Mouse (Mus musculus): ENCODE data around the gene Hist1h3h. TPM values are rescaled to one million over a fixed set of nuclear protein-coding genes. Genes with fewer than 3 reads are reported as not detected.

Hist1h3h gene
- total and polyA plus RNA-seq, 3 experiments: 18.6 to 1,657 (median 21.7) TPM

GRCm38 (mm10) chr13:21722993-21723836 is 5.8 kb downstream of the Hist1h3h start:
- H3K27ac ChIP-seq (ENCODE audit: insufficient read depth, low read depth): no peak overlapping the region
- no peaks in the 10 kb centered on the region for H3K27me3 ChIP-seq (replicated peaks)
- H3K9me3 ChIP-seq (replicated peaks; ENCODE audit: low read length): no peaks in the 10 kb centered on the region
- H3K4me3 ChIP-seq (replicated peaks in 1 of 3; ENCODE audit: low read depth in 2 of 3, low read length in 2 of 3, poor library complexity in 1 of 3): no peak overlapping the region
- TF ChIP-seq SIN3A (IDR thresholded peaks at IDR 0.05; ENCODE audit: low read length): no peak
- TF ChIP-seq ZKSCAN1 (IDR thresholded peaks at IDR 0.05; ENCODE audit: borderline replicate concordance, low read depth, low read length): no peak
- peak in 1 of 2 experiments; percentile 48; a peak in 2 of 4 replicates for TF ChIP-seq CTCF (conservative IDR thresholded peaks at IDR 0.05 in 1 of 2, IDR thresholded peaks at IDR 0.05 in 1 of 2; ENCODE audit: low read depth in 2 of 2, low read length in 2 of 2)
- 0 out of 2 replicates have a peak, but pooled peaks have one; percentile 5 for TF ChIP-seq TBP (conservative IDR thresholded peaks at IDR 0.05; ENCODE audit: low read depth, low read length)
- no peak for TF ChIP-seq JUND (conservative IDR thresholded peaks at IDR 0.05; ENCODE audit: low read depth, low read length)
- peak; percentile 55; the same call in 1 of the 2 replicates for TF ChIP-seq CHD1 (IDR thresholded peaks at IDR 0.05; ENCODE audit: low read depth, low read length)
- no peak for TF ChIP-seq E2F4 (IDR thresholded peaks at IDR 0.05; ENCODE audit: insufficient replicate concordance, low read depth, low read length)
- peak; percentile 93 for TF ChIP-seq ZNF384 (IDR thresholded peaks at IDR 0.05; ENCODE audit: low read depth, low read length)
- TF ChIP-seq HCFC1 (IDR thresholded peaks at IDR 0.05; ENCODE audit: low read depth, low read length): no peak
- in situ Hi-C loops (cut with MboI; ENCODE audit: low pct_ligation_motif_present, low pct_unique_long_range_greater_than_20kb, low sequenced_read_pairs): loop anchor here (25.0 kb wide), 2 partner anchors 214 to 336 kb away; partner anchors contain the start of gene Zfp184
- H3K79me2 ChIP-seq (replicated peaks; ENCODE audit: control insufficient read depth, extremely low read depth, insufficient read depth, poor library complexity, severe bottlenecking): no peaks in the 10 kb centered on the region
- no peak overlapping the region; the same call in 1 of the 2 replicates for H3K4me2 ChIP-seq (ENCODE audit: insufficient read depth, low read depth, poor library complexity, severe bottlenecking)
- H3K36me3 ChIP-seq (replicated peaks in 1 of 2; ENCODE audit: control insufficient read depth in 1 of 2, insufficient read depth in 1 of 2, low read length in 1 of 2): no peaks in the 10 kb centered on the region
- DNase-seq (ENCODE audit: extremely low read depth): no peak
- dilution Hi-C loops (cut with MboI; ENCODE audit: extremely low pct_ligation_motif_present, extremely low pct_unique_long_range_greater_than_20kb, low sequenced_read_pairs): no loop called here
- H3K4me1 ChIP-seq (ENCODE audit: control insufficient read depth in 1 of 2, insufficient read depth in 2 of 2): peaks cover 2 to 28% of the 10 kb centered on the region in 2 experiments; a peak in 2 of 4 replicates
- peak overlapping the region; percentile 80 for H3K9ac ChIP-seq (ENCODE audit: insufficient read depth, low read depth)

DNA sequence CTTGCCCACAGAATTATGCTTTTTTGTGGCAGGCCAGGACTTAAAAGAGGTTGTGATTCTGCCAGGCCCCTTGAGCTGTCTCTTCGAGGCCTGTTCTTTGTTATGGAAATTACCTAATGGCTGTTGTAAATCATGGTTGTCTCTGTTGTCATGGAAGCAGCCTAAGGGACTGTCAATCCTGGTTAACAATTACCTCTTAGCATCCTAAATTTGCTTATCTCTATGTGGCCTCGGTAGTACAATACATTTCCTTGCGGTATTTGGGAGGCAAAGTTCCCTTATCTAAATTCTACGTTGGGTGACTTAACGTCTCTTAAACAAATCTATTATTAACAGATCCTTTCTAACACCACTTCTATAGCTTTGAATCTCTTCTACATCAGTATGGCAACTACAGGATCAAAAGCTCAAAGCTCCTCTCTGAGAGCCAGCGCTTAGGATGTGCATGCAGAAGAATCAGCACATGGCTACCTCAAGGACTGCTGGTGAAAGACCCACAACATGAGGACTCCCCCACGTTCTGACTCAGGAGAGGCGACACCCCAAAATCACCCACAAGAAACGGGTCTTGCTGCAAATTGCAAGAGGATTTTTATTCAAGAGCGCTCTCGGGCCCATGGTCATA is 10.6 kb downstream of the Hist1h3h start:
- in situ Hi-C loops (cut with MboI; ENCODE audit: low pct_ligation_motif_present, low pct_unique_long_range_greater_than_20kb, low sequenced_read_pairs) (loop anchor here (25.0 kb wide), 1 partner anchor 1834 kb away; the partner anchor contains the start of genes Hist1h1d, Hist1h2ad, Hist1h2ae and Hist1h2bf), dilution Hi-C loops (cut with MboI; ENCODE audit: extremely low pct_ligation_motif_present, extremely low pct_unique_long_range_greater_than_20kb, low sequenced_read_pairs) (no loop called here)
- DNase-seq (ENCODE audit: extremely low read depth): no peak
- H3K4me1 ChIP-seq (ENCODE audit: control insufficient read depth in 1 of 2, insufficient read depth in 2 of 2): peaks cover under 1 to 7% of the 10 kb centered on the region in 2 experiments; a peak in 3 of 4 replicates
- no peak overlapping the region for H3K4me3 ChIP-seq (replicated peaks in 1 of 3; ENCODE audit: low read depth in 2 of 3, low read length in 2 of 3, poor library complexity in 1 of 3)
- TF ChIP-seq NELFE (IDR thresholded peaks at IDR 0.05; ENCODE audit: low read depth, low read length): no peak
- TF ChIP-seq MYC (IDR thresholded peaks at IDR 0.05; ENCODE audit: low read depth, low read length): no peak
- TF ChIP-seq MAZ (IDR thresholded peaks at IDR 0.05; ENCODE audit: low read depth, low read length): no peak
- TF ChIP-seq USF1 (IDR thresholded peaks at IDR 0.05; ENCODE audit: low read depth, low read length): no peak
- H3K36me3 ChIP-seq (replicated peaks in 1 of 2; ENCODE audit: control insufficient read depth in 1 of 2, insufficient read depth in 1 of 2, low read length in 1 of 2): no peaks in the 10 kb centered on the region
- H3K79me2 ChIP-seq (replicated peaks; ENCODE audit: control insufficient read depth, extremely low read depth, insufficient read depth, poor library complexity, severe bottlenecking): no peaks in the 10 kb centered on the region
- no peak overlapping the region for H3K27ac ChIP-seq (ENCODE audit: insufficient read depth, low read depth)
- H3K4me2 ChIP-seq (ENCODE audit: insufficient read depth, low read depth, poor library complexity, severe bottlenecking): no peak overlapping the region
- no peak overlapping the region for H3K9ac ChIP-seq (ENCODE audit: insufficient read depth, low read depth)
- H3K27me3 ChIP-seq (replicated peaks): no peaks in the 10 kb centered on the region
- H3K9me3 ChIP-seq (replicated peaks; ENCODE audit: low read length): no peaks in the 10 kb centered on the region

Data from CH12.LX (cell line).